Mouse (Mus musculus) cortical plate, adult 2 months (tissue): Measurements from ENCODE around the gene Mcam.

Source experiments
- CTCF ChIP-seq: fragments of 200-500 bp; IDR thresholded peaks from 2 replicates; pipeline ENCODE4 v1.5.1; 2011; ENCODE audit warnings: mild to moderate bottlenecking, control low read depth, low read length; ENCODE audit not compliant: insufficient read depth; ENCODE audit errors: extremely low read depth
- POLR2A ChIP-seq: fragments of 200-500 bp; IDR thresholded peaks from 2 replicates; pipeline ENCODE4 v1.6.1; 2011; ENCODE audit warnings: mild to moderate bottlenecking, low read length, control low read depth; ENCODE audit not compliant: insufficient read depth; ENCODE audit errors: extremely low read depth

- TF ChIP-seq CTCF (no peak), POLR2A (no peak)
Measured at GRCm38 (mm10) chr9:44119948-44120465, 14.3 kb upstream of the Mcam start.
